Mouse (Mus musculus) hindbrain, embryonic 14.5 days (tissue): Measurements from ENCODE around the gene Mtm1. TPM values are rescaled to one million over a fixed set of nuclear protein-coding genes. Genes with fewer than 3 reads are reported as not detected.
"Not testable (repeated sequence)": the region's sequence is repeated elsewhere in the genome, so short reads cannot be mapped to it uniquely, and the experiment has no call there.

Experiments used
- ATAC-seq: fragments of 200-750 bp; cut with Nextera tagmentation; 2 replicates; pipeline ENCODE4 v1.8.0; 2017; ENCODE audit warnings: moderate number of reproducible peaks, mild to moderate bottlenecking, moderate TSS enrichment, moderate library complexity; ENCODE audit not compliant: low FRiP score
- DNase-seq: peaks from one replicate; pipeline ENCODE4 v3.0.0-alpha.2; 2015; ENCODE audit warnings: low spot score
- H3K27ac ChIP-seq: fragments of 300-500 bp; sonication (generic); 2 replicates; pipeline ENCODE4 v1.5.1; 2014; ENCODE audit warnings: mild to moderate bottlenecking, moderate library complexity
- H3K27me3 ChIP-seq: fragments of 300-500 bp; sonication (generic); 2 replicates; pipeline ENCODE4 v1.6.1; 2014; ENCODE audit warnings: mild to moderate bottlenecking, low read length, mixed read lengths; ENCODE audit not compliant: control insufficient read depth, insufficient read depth
- H3K36me3 ChIP-seq: fragments of 300-500 bp; sonication (generic); replicated peaks from 2 replicates; pipeline ENCODE4 v1.6.1; 2014; ENCODE audit not compliant: control insufficient read depth, insufficient read depth
- H3K4me1 ChIP-seq: fragments of 300-500 bp; sonication (generic); replicated peaks from 2 replicates; pipeline ENCODE4 v1.6.1; 2014; ENCODE audit warnings: antibody characterized with exemption, low read length, mixed read lengths; ENCODE audit not compliant: control insufficient read depth, insufficient read depth
- H3K4me2 ChIP-seq: fragments of 300-500 bp; sonication (generic); replicated peaks from 2 replicates; pipeline ENCODE4 v1.6.1; 2014; ENCODE audit warnings: mild to moderate bottlenecking, moderate library complexity
- H3K4me3 ChIP-seq: fragments of 300-500 bp; sonication (generic); replicated peaks from 2 replicates; pipeline ENCODE4 v1.5.1; 2014; ENCODE audit warnings: mild to moderate bottlenecking, low read length
- H3K9ac ChIP-seq: fragments of 300-500 bp; sonication (generic); 2 replicates; pipeline ENCODE4 v1.6.1; 2014
- H3K9me3 ChIP-seq: fragments of 300-500 bp; sonication (generic); 2 replicates; pipeline ENCODE4 v1.6.1; 2016; ENCODE audit warnings: low read length; ENCODE audit not compliant: control insufficient read depth
- WGBS: fragments of 180-500 bp; shearing (Covaris S2); extraction: QIAGEN DNeasy Blood & Tissue Kit; methylation state at CpG from one replicate; pipeline ENCODE4 v1.1.7; 2014; 5-methylcytosine and 5-hydroxymethylcytosine counted together
- polyA plus RNA-seq: library from polyadenylated mRNA; unstranded; fragments of >200 nt; fragmentation: Nextera tagmentation; extraction: Ambion mirVana; gene quantifications from 2 replicates; pipeline ENCODE4 v1.2.1, GENCODE M21; 2014

Mtm1 gene
- polyA plus RNA-seq, 1 experiment from 2014 or later = 5.9 TPM

- H3K9me3 ChIP-seq = no peaks in the 10 kb centered on the region
- H3K27me3 ChIP-seq = no peaks in the 10 kb centered on the region
- WGBS = 91% methylated on average over 5 of the region's 5 CpGs
- H3K4me3 ChIP-seq = no peak overlapping the region
- no peak overlapping the region for H3K9ac ChIP-seq
- DNase-seq (no peak), ATAC-seq (no peak)
- no peaks in the 10 kb centered on the region for H3K36me3 ChIP-seq
- H3K4me1 ChIP-seq = no peaks in the 10 kb centered on the region
- H3K4me2 ChIP-seq = no peak overlapping the region
- no peak overlapping the region for H3K27ac ChIP-seq
These were observed 103.8 kb downstream of the Mtm1 start for GRCm38 (mm10) chrX:71314380-71314779.

GRCm38 (mm10) chrX:71352033-71352432 is 141.5 kb downstream of the Mtm1 start:
- WGBS = 78% methylated on average over 1 of the region's 1 CpGs
- Histone ChIP-seq H3K4me2 (no peak overlapping the region), H3K4me3 (no peak overlapping the region), H3K27me3 (no peaks in the 10 kb centered on the region), H3K9ac (no peak overlapping the region), H3K27ac (no peak overlapping the region), H3K4me1 (no peaks in the 10 kb centered on the region), H3K9me3 (no peaks in the 10 kb centered on the region), H3K36me3 (no peaks in the 10 kb centered on the region)
- ATAC-seq (no peak), DNase-seq (no peak)

GRCm38 (mm10) chrX:71355331-71355730 is 144.8 kb downstream of the Mtm1 start:
- DNase-seq (no peak), ATAC-seq (no peak)
- Histone ChIP-seq H3K4me2 (no peak overlapping the region), H3K9ac (no peak overlapping the region), H3K36me3 (no peaks in the 10 kb centered on the region), H3K27ac (no peak overlapping the region), H3K27me3 (no peaks in the 10 kb centered on the region), H3K9me3 (no peaks in the 10 kb centered on the region), H3K4me1 (no peaks in the 10 kb centered on the region), H3K4me3 (no peak overlapping the region)
- WGBS = 61% methylated on average over 1 of the region's 1 CpGs

- not testable (repeated sequence) for H3K4me2 ChIP-seq, DNase-seq, H3K27me3 ChIP-seq, H3K27ac ChIP-seq, H3K9ac ChIP-seq, ATAC-seq, H3K36me3 ChIP-seq, H3K4me1 ChIP-seq, H3K4me3 ChIP-seq, H3K9me3 ChIP-seq
- WGBS = 91% methylated on average over 10 of the region's 10 CpGs
These were observed 151.2 kb downstream of the Mtm1 start for GRCm38 (mm10) chrX:71361793-71362192.

GRCm38 (mm10) chrX:71364062-71364461 is 153.5 kb downstream of the Mtm1 start:
- H3K4me2 ChIP-seq = peak overlapping the region; percentile 57
- 79% methylated on average over 5 of the region's 5 CpGs for WGBS
- peak overlapping the region; percentile 69; the same call in 1 of the 2 replicates for H3K9ac ChIP-seq
- H3K9me3 ChIP-seq = no peaks in the 10 kb centered on the region
- DNase-seq = no peak
- no peak overlapping the region for H3K27ac ChIP-seq
- H3K27me3 ChIP-seq = no peaks in the 10 kb centered on the region
- H3K4me3 ChIP-seq = peak overlapping the region; percentile 52
- H3K4me1 ChIP-seq = peaks cover 6% of the 10 kb centered on the region; the same call in 1 of the 2 replicates
- no peaks in the 10 kb centered on the region for H3K36me3 ChIP-seq
- ATAC-seq = no peak

- ATAC-seq = peak; percentile 92
- 23% methylated on average over 28 of the region's 47 CpGs for WGBS
These were observed 154.0 kb downstream of the Mtm1 start, which contains the start of gene Mtmr1 for GRCm38 (mm10) chrX:71364554-71364991. TSS of gene Mtmr1 (plus strand) at chrX:71364760.

DNA sequence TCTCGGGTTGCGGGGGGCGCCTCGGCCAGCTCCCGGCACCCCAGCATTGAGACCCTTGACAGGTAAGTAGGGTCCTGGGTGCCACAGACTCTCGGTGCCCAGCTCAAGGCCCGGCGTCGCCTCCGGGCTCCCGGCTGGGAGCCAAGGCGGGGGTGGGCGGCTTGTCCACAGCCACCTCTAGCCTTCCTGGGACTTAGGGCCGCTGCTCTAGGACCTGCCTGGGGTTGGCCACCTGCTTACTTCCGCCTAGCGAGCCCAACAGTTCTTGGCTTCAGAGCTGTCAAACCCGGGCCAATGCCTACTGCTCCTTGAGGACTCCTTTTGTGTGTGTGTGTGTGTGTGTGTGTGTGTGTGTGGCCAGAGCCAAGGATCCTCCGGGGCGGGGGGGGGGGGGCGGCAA is 154.4 kb downstream of the Mtm1 start:
- peaks cover 6% of the 10 kb centered on the region; the same call in 1 of the 2 replicates for H3K4me1 ChIP-seq
- peak overlapping the region; percentile 52 for H3K4me3 ChIP-seq
- peak overlapping the region; percentile 69 for H3K9ac ChIP-seq
- no peaks in the 10 kb centered on the region for H3K36me3 ChIP-seq
- peak overlapping the region; percentile 71 for H3K27ac ChIP-seq
- no peaks in the 10 kb centered on the region for H3K27me3 ChIP-seq
- DNase-seq (no peak), ATAC-seq (peak; percentile 73)
- peak overlapping the region; percentile 57 for H3K4me2 ChIP-seq
- no peaks in the 10 kb centered on the region for H3K9me3 ChIP-seq
- WGBS = 28% methylated on average over 13 of the region's 20 CpGs

More at GRCm38 (mm10) chrX:71364554-71364991, 154.0 kb downstream of the Mtm1 start, which contains the start of gene Mtmr1:
- Histone ChIP-seq H3K9ac (peak within 1 kb of the TSS; percentile 69), H3K27ac (peak within 1 kb of the TSS; percentile 71), H3K4me1 (peaks cover 6% of the 10 kb centered on the region; the same call in 1 of the 2 replicates), H3K9me3 (no peaks in the 10 kb centered on the region), H3K4me2 (peak within 1 kb of the TSS; percentile 57), H3K36me3 (no peaks in the 10 kb centered on the region), H3K27me3 (no peaks in the 10 kb centered on the region), H3K4me3 (peak within 1 kb of the TSS; percentile 52)
- peak; percentile 67 for DNase-seq

Other genes starting within 250 kb of the Mtm1 start
- 10.1 and 10.9 TPM in 2 replicates for gene Mamld1, start 160.5 kb upstream of the Mtm1 start, polyA plus RNA-seq
- gene Mtmr1, start 154.0 kb downstream of the Mtm1 start, polyA plus RNA-seq = 23.2 and 25.4 TPM in 2 replicates